Mouse (Mus musculus): ENCODE results near the gene Hist1h2be.
"Not testable (repeated sequence)": the region's sequence is repeated elsewhere in the genome, so short reads cannot be mapped to it uniquely, and the experiment has no call there.

- TF ChIP-seq POLR2A (IDR thresholded peaks at IDR 0.05; ENCODE audit: borderline replicate concordance, control insufficient read depth, low read depth, low read length): peak; percentile 86; the same call in 1 of the 2 replicates
- TF ChIP-seq CTCF (IDR thresholded peaks at IDR 0.05; ENCODE audit: control insufficient read depth, insufficient read depth, low read length): not testable (repeated sequence)
These were observed 46.3 kb downstream of the Hist1h2be start for GRCm38 (mm10) chr13:23574546-23575170.
